Mouse (Mus musculus) liver (tissue): Measurements from ENCODE around the gene Ctdnep1.

Source experiments
- DNase-seq: peaks from one replicate; pipeline ENCODE4 v3.0.0-alpha.2; 2020; ENCODE audit warnings: mixed read lengths

The Ctdnep1 gene

DNA sequence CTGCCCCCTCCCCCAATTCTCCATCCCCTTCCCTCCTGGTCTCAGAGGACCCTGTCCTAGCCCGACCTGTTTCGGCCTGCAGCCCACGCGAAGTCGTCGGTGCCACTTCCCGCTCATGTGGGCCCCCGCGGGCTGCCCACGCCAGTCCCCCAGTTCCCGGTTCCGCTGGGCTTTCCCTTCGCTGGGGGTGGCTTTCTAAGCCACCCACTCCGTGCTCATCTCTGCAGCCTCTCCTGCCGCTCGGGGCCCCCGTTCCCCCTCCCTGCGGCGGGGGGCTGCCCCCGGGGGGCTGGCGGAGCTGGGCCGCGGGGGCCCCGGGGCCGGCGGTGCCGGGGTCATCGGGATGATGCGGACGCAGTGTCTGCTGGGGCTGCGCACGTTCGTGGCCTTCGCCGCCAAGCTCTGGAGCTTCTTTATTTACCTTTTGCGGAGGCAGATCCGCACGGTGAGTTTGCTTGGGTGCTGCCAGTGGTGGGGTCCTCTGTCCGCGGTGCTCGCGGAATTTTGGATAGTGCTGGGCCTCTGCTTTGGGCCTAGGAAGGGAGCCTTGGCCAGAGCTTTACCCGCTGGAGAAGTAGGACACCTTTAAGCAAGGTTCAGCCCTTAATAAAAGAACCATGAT, at the start of gene Ctdnep1:
Gene Ctdnep1 (plus strand): TSS at position 16 of the 622 bp plus-strand sequence.
- DNase-seq = peak; percentile 36

DNA sequence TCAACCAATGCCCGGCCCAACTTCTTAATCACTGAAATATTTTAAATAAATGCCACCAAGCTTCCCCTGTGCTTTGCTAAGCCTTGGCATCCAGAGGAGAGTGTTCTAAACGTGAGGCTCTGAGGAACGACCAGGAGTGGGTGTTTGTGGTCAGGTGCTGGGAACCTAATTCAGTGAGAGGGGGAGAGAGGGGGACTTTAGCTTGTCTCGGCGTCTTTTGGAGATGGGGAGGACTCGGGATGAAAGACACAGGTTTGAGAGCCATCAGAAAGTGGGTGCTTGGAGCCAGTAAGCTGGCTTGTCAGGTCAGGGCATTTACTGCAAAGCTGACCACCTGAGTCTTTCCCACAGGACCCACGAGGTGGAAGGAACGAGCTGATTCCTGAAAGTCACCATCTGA, 49.2 kb upstream of the Ctdnep1 start:
- no peak for DNase-seq

DNA sequence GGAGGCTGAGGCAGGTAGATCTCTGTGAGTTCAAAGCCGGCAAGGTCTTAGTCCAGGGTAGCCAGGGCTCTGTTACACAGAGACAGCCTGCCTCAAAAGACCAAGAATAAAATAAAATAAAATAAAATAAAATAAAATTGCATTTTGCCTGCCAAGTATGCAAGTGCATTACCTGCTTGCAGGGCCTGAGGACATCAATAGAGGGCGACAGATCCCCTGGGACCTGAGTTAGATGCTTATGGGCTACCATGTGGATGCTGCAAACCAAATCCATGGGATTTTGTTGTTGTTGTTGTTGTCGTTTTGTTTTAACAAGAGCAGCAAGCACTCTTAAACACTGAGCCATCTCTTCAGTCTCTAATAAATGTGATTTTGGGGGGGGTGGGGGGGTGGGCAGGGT, 48.7 kb upstream of the Ctdnep1 start:
- no peak for DNase-seq

DNA sequence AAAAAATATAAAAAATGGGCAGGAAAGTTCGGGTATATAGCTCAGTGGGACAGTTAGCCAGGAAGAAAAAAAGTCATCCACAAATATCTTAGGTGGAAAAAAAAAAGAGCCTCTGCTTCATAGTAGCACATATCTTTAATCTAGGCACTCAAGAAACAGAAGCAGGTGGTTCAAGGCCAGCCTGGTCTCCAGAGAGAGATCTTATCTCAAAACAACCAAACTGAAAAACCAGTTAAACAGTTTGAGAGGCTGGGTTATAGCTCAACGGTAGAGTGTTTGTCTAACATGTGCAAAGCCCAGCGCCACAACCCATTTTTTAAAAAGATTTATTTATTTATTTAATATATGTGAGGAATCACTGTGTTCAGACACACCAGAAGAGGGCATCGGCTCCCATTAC, 47.9 kb upstream of the Ctdnep1 start:
- DNase-seq = no peak

DNA sequence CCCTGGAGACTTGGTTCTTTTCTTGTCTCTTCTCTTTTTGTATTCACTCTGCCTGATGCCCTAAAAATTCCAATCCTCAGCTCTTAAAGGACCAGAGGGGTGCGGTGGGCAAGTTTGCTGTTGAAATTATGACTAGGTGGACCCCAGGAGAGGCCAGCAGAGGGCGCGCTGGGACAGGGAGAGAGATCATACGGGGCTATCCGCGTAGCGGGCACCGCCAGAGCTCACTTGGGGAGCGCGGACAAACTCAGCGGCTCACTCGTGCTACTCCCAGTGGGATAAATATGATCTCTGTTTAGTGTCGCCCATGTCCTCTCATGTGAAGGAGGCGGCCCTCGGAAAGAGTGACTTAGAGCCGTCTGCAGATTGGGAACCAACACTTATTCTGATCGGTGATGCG, 46.8 kb upstream of the Ctdnep1 start:
- peak; percentile 96 for DNase-seq

DNA sequence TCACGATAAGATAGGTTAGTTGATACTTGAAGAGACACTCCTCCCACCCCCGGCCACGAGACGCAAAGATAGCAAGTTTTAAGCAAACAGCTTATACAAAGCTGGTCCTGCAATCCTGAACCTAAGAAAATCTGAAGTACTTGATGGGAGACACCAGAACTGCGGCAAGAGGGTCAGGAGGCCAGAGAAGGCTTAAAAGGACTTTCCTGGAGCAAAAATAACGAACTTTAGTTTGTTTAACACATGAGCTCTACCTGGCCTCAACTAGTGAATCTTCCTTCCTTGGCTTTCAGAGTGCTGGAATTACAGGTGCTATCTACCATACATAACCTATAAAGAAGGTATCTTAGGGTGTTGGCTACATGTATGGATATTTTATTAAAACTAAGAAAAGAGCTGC, 46.3 kb upstream of the Ctdnep1 start:
- DNase-seq = peak; percentile 9

DNA sequence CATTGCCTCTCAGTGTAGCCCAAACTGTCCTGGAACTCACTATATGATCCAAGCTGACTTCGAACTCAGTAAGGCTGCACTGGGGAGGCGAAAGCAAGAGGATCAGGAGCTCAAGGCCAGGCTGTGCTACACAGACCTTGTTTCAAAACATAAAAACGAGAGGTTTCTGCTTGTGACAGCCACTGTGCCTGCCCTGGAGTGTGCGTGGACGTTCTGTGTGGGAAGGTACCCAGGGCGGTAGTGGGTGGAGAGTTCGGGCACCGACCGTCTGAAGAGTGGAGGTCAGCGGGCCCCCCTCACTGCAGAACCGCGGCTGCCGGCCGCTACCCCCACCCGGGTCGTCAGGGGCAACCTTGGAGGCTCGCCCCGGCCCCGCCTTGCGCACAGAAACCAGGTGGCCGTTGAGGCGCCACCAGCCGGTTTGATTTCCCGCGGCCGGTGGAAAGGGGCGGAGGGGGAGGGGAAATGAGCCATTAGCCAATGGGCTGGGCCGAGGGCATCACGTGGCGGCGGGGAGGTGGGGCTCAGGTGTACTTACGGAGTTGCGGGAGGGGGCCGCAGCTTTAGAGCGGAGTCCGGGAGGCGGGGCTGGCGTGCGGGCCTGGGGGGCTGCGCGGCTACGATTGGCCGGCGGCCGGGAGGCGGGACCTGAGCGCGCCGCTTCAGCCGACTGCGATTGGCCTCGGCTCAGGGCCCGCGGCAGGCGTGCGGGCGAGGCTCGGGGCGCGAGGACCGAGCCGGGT, 45.6 kb upstream of the Ctdnep1 start, which contains the start of gene Ybx2:
Gene Ybx2 (plus strand): TSS at position 660 of the 743 bp plus-strand sequence.
- DNase-seq = peak; percentile 92

DNA sequence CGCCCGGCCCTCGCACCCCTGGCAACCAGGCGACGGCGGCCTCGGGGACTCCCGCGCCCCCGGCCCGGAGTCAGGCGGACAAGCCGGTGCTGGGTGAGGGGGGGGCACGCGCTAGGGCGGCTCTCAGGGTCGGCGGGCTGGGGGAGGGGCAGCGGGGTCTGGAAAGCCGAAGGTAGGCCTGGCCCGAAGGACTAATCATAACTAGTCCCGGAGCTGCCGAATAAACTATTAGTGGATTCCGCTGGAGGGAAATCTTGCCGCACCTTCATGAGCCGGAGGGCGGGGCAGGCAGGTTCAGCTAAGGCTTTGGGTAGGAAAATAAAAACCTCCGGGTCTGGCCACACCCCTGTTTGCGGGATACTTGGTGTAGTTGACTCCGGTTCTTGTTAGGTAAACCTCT, 44.8 kb upstream of the Ctdnep1 start:
- DNase-seq = no peak

DNA sequence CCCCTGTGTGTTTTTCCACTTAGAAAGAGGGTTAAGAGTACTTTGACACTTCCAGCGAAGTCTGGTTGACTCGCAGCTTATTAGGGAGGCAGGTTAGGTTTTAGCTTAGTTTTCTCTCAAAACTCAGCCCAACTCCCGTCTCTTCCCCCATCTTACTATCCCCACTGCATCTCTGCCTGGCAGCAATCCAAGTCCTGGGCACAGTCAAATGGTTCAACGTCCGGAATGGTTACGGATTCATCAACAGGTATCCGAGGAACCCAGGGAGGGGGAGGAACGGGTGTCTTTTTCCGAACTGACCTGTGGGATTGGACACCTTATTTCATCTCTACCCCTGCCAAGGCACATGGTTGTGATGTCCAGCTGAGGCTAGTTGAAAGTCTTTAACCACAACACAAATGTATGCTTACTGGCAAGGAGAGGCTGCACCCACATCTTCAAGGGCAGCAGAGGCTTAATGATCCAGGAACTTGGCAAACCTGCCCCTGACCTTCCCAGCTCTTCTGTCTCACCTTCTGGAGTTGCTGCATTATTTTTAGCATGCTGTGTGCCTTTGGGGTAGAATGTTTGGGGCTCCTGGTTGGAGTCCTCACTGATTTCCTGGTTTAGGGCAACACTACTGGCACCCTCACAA, 44.1 kb upstream of the Ctdnep1 start:
- no peak for DNase-seq

DNA sequence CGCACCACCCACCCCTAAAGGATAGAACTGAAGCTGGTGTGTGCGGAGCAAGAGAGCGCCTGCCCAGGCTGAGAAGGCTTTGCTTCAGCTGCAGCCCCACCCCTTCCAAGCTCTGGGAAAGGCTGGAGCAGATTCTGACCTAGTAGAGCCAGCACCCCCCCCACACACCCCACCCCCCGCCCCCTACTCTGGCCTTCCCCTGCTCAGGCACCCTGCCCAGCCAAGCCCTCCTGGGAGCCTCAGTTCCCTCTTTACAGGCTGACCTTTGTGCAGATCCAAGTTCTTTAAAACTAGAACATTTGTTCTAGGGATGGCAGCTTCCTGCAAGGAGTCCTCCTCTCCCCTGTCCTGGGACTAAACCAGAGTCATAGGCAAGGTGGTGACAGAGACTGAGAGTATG, 43.6 kb upstream of the Ctdnep1 start:
- no peak for DNase-seq

DNA sequence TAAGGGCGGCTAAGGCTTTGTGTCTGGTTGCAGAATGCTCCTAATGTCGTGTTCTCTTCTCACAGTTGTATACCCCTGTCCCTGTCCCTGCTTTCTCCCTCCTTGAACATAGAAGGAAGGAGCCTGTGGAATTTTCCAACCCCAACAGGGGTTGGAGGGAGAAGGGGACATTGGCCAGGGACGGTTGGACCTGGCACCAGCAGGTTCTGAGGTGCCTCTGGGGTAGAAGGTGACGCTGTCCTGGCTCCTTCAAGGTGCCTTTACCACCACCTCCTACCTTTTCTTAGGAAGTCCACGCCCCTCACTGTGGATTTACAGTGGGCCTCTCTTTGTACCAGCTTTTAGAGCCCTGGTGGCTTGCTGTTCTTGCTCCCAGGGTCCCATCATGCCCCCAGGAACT, 43.1 kb upstream of the Ctdnep1 start:
- DNase-seq = no peak

DNA sequence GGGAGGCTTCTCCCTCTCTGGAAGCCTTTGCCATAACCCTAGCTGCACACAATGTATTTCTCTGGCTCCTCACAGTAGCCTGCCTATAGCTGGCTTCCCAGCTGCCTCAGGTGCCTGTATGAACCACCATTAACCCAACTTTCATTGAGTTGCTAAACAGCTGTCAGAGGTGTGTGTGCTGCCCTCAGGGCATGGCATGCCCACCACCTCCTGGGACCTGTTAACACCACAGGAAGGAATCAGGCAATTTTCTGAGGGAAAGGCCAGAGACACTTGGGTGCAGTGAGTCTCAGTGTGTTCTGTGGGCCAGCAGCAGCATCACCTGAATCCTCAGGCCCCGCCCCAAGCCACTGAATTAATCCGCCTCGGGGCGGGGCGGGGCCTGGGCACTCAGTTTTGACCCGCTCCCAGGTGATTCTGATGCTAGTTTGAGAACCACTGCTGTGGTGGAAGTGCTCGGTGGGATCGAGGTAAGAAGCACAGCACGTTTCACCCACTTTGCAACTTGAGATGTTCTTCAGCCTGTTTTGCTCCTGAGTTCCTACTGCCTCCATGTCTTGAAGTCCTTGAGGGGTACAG, 42.5 kb upstream of the Ctdnep1 start:
- DNase-seq = no peak

DNA sequence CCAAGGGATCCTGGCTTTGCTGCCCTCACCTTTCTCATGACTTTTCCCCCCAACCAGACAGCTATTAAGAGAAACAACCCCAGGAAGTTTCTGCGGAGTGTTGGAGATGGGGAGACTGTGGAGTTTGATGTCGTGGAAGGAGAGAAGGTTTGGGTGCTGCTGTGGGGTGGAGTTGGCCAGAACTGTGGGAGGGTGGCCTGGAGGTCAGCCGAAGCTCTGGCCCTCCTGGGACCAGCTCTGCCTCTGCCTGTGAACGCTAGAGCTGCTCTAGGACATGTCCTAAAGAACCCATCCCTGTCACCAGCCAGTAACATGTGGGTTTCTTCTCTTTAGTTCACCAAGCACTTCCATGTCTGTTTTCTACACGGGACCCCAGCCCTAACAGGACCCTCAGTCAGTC, 41.8 kb upstream of the Ctdnep1 start:
- DNase-seq = no peak

DNA sequence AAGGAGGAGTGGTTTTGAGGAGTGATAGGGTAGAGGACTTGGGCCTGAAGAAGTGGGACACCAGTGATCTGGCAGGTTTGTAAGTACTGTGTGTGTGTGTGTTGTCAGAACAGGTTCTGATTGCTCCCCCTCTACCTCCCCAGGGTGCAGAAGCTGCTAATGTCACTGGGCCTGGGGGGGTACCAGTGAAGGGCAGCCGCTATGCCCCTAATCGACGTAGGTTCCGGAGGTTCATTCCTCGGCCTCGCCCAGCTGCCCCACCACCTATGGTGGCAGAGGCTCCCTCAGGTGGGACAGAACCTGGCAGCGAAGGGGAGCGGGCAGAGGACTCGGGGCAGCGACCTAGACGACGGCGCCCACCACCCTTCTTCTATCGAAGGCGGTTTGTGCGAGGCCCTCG, 41.2 kb upstream of the Ctdnep1 start:
- no peak for DNase-seq

DNA sequence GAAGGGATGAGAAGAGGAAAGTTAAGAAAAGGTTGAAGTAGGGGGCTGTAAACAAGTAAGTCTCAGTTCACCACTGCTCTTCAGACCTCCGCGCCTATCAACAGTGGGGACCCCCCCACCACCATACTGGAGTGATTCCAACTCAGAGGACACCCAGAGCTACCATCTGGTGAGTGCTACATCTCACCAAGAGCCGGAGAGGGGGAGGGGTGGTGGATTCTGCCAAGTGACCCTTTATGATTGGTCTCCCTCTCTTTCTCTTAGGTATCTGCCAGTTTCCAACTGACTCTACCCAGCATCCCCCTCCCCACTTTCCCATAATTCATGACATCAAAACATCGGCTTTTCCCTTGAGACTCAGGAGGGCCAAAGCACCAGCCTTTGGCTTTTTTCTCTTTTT, 40.0 kb upstream of the Ctdnep1 start:
- DNase-seq = no peak

DNA sequence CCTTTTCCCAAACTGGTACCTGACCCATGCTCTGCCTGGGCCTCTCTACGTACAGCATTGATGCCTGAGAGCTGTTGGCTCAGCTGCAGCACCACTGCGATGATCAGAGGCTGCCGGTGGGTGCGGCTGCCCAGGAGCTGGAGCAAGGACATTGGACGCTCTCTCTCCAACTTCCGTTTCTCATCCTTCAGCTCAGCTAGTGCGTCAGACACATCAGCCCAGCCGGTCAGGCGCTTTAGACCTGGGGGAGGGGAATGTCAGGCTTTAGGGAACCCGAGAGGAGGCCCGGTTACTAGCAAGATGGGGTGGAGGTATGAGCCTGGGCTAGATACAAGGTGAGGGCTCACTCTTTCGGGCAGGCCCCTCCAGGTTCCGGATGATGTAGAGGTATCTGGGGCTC, 35.7 kb upstream of the Ctdnep1 start:
- DNase-seq = peak; percentile 28

DNA sequence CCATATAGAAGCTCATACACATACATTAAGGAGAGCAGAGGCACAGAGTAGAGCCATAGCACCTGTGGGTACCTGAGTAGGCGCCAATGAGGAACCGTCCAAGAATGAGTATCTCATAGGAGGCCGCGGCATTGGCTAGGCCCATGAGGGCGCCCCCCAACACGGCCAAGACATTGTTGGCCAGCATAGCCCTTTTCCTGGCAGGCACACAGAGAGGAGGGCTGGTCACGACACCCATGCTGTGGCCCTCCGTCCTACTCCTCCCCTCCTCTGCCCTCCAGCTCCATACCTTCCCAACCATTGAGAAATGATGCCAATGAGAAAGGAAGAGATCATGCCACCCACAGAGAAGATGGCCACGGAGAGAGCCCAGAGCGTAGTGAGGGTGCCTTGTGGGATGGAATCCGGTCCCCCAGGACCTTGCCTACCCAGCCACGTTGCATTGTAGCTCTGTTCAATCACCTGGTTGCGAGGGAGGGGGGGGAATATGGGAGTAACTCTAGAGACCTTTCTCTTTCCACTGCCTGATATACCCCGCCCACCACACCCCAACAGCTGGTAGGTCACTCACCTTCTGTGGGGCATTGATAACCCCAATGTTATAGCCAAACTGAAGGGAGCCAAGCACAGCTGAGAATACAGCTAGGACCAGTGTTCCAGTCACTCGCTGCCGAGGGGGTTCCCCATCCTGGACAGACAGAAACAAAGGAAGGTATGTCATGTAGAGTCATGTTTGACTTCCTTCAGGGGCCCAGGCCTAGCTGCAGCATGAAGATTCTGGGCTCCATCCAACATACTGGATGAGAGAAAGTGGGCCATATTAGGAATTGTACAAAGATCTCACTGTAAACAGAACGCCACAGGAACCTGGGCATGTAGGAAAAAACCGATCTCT, 34.7 kb upstream of the Ctdnep1 start:
- DNase-seq = peak; percentile 89

DNA sequence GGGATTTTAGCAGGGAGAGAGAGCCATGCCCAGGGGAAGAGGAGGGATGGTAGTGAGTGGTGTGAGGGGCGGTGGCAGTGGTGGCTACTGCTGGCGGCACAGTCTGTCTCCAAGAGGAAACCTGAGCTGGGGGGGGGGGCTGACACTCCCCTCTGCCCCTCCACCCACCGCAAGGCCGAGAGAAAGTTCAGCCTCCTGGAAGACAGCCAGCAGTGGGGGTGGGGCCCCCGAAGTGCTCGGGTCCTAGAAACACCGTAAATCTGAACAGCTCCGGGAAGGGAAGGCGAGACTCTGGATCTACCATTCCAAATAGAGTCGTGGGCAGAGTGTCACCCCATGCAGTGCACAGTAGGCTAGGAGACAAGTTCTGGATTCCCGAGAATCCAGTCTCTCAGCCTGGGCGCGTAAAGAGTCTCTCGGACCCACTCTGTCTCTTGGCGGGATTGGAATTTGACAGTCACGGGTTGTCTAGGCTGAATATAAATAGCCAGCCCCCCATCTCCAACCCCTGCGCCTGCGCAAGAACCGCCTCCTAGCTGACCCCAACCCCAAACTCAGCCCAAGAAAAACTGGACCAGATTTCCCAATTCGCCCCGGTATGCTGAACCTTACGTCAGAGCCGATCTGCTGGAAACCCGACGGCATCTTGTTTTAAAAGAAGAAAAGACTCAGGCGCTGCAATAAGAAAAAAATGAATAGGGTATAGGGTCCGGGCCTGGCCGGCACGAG, 33.5 kb upstream of the Ctdnep1 start:
- DNase-seq = peak; percentile 70

DNA sequence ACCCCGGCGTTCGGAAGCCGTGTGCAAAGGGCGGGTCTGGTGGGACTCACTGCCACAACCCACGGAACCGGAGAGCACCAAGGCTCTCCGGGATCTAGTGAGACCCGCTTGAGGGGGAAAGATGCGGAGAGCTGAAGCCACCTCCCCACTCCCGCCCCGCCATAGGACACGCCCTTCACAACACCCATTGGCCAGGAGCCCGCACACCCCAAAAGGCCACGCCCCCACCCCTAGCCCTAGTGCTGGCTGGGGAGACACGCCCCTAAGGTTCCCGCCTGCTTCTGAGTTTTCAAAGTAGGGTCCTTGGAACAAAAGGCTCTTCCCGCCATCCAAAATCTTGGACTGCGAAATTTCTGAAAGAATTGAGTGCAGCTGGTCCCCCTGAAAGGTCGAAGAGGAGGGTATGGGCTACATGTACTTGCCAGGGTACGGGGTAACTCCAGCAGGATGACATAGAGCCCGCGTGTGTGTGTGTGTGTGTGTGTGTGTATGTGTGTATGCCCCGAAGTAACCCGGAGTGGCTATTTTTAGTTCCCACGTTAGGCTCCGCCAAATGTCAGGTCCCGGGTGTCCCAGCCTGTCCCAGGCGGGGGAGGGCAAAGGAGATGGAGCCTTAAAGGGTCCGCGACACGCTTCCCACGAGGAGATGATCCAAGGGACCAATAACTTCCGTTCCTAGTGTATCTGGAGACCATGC, 32.7 kb upstream of the Ctdnep1 start, which contains the start of gene Slc2a4:
Gene Slc2a4 (minus strand): TSS at position 123 of the 697 bp plus-strand sequence.
- peak; percentile 99 for DNase-seq

DNA sequence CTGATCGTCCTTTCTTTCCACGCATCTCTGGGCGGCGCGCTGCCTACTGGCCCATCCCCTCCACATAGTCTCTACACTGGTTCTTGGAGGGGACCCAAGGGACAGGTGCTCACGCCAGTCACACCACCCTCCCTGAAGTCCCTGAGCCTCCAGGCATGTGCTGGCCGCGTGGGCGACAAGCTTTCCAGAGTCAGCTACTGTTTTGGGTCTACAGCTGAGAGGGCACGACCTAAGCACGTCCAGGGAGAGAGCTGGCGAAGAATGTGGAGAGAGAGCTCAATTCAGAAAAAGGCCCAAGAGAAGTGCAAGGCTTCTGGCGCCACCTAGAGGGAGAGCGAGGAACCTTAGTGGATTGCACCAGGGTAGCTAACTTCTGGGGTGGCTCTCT, 32.2 kb upstream of the Ctdnep1 start:
- DNase-seq = peak; percentile 90

DNA sequence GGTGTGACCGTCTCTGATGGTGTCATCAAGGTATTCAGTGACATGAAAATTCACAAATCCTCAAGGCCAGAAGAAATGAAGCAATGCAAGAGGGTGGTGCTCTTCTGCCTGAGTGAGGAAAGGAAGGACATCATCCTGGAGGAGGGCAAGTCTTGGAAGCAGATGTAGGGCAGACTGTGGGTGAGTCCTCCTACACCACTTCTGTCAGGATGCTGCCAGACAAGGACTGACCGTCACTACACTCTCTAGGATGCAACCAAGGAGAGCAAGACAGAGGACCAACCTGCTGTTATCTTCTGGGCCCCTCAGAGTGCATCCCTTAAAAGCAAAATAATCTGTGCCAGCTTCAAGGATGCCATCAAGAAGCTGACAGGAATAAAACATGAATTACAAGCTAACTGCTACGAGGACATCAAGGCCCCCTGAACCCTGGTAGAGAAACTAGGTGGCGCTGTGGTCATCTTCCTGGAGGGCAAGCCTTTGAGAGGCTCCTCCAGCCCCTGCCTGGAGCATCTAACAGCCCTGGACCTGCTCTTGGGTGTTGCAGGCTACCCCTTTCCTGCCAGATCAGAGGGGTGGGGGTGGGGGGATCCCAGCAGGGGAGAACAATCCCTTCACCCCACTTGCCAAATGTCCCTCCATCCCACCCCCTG, 30.0 kb upstream of the Ctdnep1 start:
- peak; percentile 53 for DNase-seq
